Mouse (Mus musculus) lung, postnatal 10 days (tissue): ENCODE data around the gene Pcbd2.
"Not testable (repeated sequence)": the region's sequence is repeated elsewhere in the genome, so short reads cannot be mapped to it uniquely, and the experiment has no call there.

Source experiments
- DNase-seq: peaks from one replicate; pipeline ENCODE4 v3.0.0; 2021

Gene Pcbd2

GRCm38 (mm10) chr13:55727120-55727838 lies at the start of gene Pcbd2:
Gene Pcbd2, plus strand, starts transcription at chr13:55727368.
- peak; percentile 91 for DNase-seq

- DNase-seq: no peak
These were observed 45.0 kb upstream of the Pcbd2 start for GRCm38 (mm10) chr13:55682201-55682600.

- no peak for DNase-seq
These were observed 43.6 kb upstream of the Pcbd2 start for GRCm38 (mm10) chr13:55683581-55683980.

- DNase-seq: no peak
These were observed 41.0 kb upstream of the Pcbd2 start for GRCm38 (mm10) chr13:55686107-55686633.

- DNase-seq: no peak
These were observed 39.1 kb upstream of the Pcbd2 start for GRCm38 (mm10) chr13:55687927-55688602.

GRCm38 (mm10) chr13:55692535-55693242 lies 34.5 kb upstream of the Pcbd2 start, which contains the start of gene B230219D22Rik:
Gene B230219D22Rik, plus strand, starts transcription at chr13:55693124.
- DNase-seq: peak; percentile 93

- DNase-seq: no peak
These were observed 33.9 kb upstream of the Pcbd2 start for GRCm38 (mm10) chr13:55693243-55693721.

GRCm38 (mm10) chr13:55694110-55694509 lies 33.1 kb upstream of the Pcbd2 start:
- no peak for DNase-seq

GRCm38 (mm10) chr13:55695989-55696388 lies 31.2 kb upstream of the Pcbd2 start:
- not testable (repeated sequence) for DNase-seq

GRCm38 (mm10) chr13:55704301-55704700 lies 22.9 kb upstream of the Pcbd2 start:
- DNase-seq: no peak

GRCm38 (mm10) chr13:55712846-55713245 lies 14.3 kb upstream of the Pcbd2 start:
- DNase-seq: no peak

- DNase-seq: peak; percentile 90
These were observed 12.5 kb upstream of the Pcbd2 start, which contains the start of gene Txndc15 for GRCm38 (mm10) chr13:55714501-55715166. Gene Txndc15, plus strand, starts transcription at chr13:55714650.

GRCm38 (mm10) chr13:55715167-55715512 lies 12.0 kb upstream of the Pcbd2 start:
- no peak for DNase-seq

GRCm38 (mm10) chr13:55715908-55716510 lies 11.2 kb upstream of the Pcbd2 start:
- no peak for DNase-seq

- DNase-seq: no peak
These were observed 5.7 kb upstream of the Pcbd2 start for GRCm38 (mm10) chr13:55721516-55721915.

GRCm38 (mm10) chr13:55721995-55722394 lies 5.2 kb upstream of the Pcbd2 start:
- DNase-seq: no peak

GRCm38 (mm10) chr13:55726598-55727119 lies 509 bp upstream of the Pcbd2 start:
- DNase-seq: peak; percentile 30

GRCm38 (mm10) chr13:55727839-55728238 lies 671 bp downstream of the Pcbd2 start:
- peak; percentile 81 for DNase-seq

- no peak for DNase-seq
These were observed 3.5 kb downstream of the Pcbd2 start for GRCm38 (mm10) chr13:55730716-55731115.

GRCm38 (mm10) chr13:55732121-55732520 lies 5.0 kb downstream of the Pcbd2 start:
- no peak for DNase-seq

GRCm38 (mm10) chr13:55733628-55734502 lies 6.7 kb downstream of the Pcbd2 start:
- no peak for DNase-seq
